Mouse (Mus musculus) midbrain, embryonic 16.5 days (tissue): ENCODE data around the gene Blmh. TPM values are rescaled to one million over a fixed set of nuclear protein-coding genes. Genes with fewer than 3 reads are reported as not detected.

Source experiments
- ATAC-seq: fragments of 200-750 bp; cut with Nextera tagmentation; 2 replicates; pipeline ENCODE4 v1.8.0; 2017; ENCODE audit warnings: moderate TSS enrichment
- H3K27ac ChIP-seq: fragments of 300-500 bp; sonication (generic); 2 replicates; pipeline ENCODE4 v1.5.1; 2014; ENCODE audit warnings: mild to moderate bottlenecking, low read length, mixed read lengths
- H3K27me3 ChIP-seq: fragments of 300-500 bp; sonication (generic); 2 replicates; pipeline ENCODE4 v1.6.1; 2014; ENCODE audit warnings: low read depth, low read length, mixed read lengths; ENCODE audit not compliant: control insufficient read depth, insufficient read depth
- H3K36me3 ChIP-seq: fragments of 300-500 bp; sonication (generic); 2 replicates; pipeline ENCODE4 v1.6.1; 2014; ENCODE audit warnings: mild to moderate bottlenecking, low read length, moderate library complexity, mixed read lengths; ENCODE audit not compliant: control insufficient read depth, insufficient read depth
- H3K4me1 ChIP-seq: fragments of 300-500 bp; sonication (generic); 2 replicates; pipeline ENCODE4 v1.6.1; 2014; ENCODE audit warnings: mild to moderate bottlenecking, low read length, mixed read lengths; ENCODE audit not compliant: control insufficient read depth, insufficient read depth
- H3K4me2 ChIP-seq: fragments of 300-500 bp; sonication (generic); 2 replicates; pipeline ENCODE4 v1.6.1; 2014; ENCODE audit warnings: mild to moderate bottlenecking, low read length, mixed read lengths
- H3K4me3 ChIP-seq: fragments of 300-500 bp; sonication (generic); 2 replicates; pipeline ENCODE4 v1.5.1; 2014; ENCODE audit warnings: low read depth, mild to moderate bottlenecking, low read length, moderate library complexity, mixed read lengths
- H3K9ac ChIP-seq: fragments of 300-500 bp; sonication (generic); 2 replicates; pipeline ENCODE4 v1.6.1; 2014; ENCODE audit warnings: low read depth, low read length, mixed read lengths
- H3K9me3 ChIP-seq: fragments of 300-500 bp; sonication (generic); replicated peaks from 2 replicates; pipeline ENCODE4 v1.6.1; 2014; ENCODE audit warnings: mild to moderate bottlenecking, low read length, mixed read lengths; ENCODE audit not compliant: control insufficient read depth, poor library complexity, severe bottlenecking
- WGBS: fragments of 180-500 bp; shearing (Covaris S2); extraction: QIAGEN DNeasy Blood & Tissue Kit; methylation state at CpG from one replicate; pipeline ENCODE4 v1.1.7; 2014; 5-methylcytosine and 5-hydroxymethylcytosine counted together
- polyA plus RNA-seq: library from polyadenylated mRNA; unstranded; fragments of >200 nt; fragmentation: Nextera tagmentation; extraction: Ambion mirVana; gene quantifications from 2 replicates; pipeline ENCODE4 v1.2.1, GENCODE M21; 2015

Blmh gene
- polyA plus RNA-seq, 1 experiment from 2014 or later: 139 TPM

GRCm38 (mm10) chr11:77002361-77002760 is 77.8 kb downstream of the Blmh start:
- Histone ChIP-seq H3K27me3 (peaks cover 33% of the 10 kb centered on the region), H3K4me3 (no peak overlapping the region), H3K4me1 (peaks cover 14% of the 10 kb centered on the region), H3K9me3 (no peaks in the 10 kb centered on the region), H3K36me3 (no peaks in the 10 kb centered on the region), H3K27ac (no peak overlapping the region), H3K9ac (no peak overlapping the region), H3K4me2 (no peak overlapping the region)
- 80% methylated on average over 1 of the region's 1 CpGs for WGBS
- no peak for ATAC-seq

DNA sequence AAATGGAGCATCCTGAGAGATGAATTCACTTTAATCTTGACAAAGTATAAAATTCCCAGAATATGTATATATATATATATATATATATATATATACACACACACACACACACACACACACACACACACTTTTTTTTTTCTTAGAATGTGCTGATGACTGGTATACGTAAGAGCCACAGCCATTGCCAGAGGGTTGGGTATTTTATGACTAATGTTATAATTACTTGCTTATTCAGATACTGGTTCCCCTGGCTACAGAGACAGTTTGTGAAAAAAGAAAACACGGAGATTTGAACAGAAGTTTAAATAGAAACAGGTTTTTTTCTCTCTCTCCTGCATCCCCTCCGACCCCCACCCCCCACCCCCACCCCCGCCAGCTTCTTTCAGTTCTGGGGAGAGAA is 81.3 kb downstream of the Blmh start:
- no peaks in the 10 kb centered on the region for H3K9me3 ChIP-seq
- H3K36me3 ChIP-seq: no peaks in the 10 kb centered on the region
- ATAC-seq: no peak
- peaks cover 8% of the 10 kb centered on the region for H3K27me3 ChIP-seq
- H3K4me1 ChIP-seq: no peaks in the 10 kb centered on the region
- no peak overlapping the region for H3K9ac ChIP-seq
- H3K4me2 ChIP-seq: no peak overlapping the region
- H3K4me3 ChIP-seq: no peak overlapping the region
- H3K27ac ChIP-seq: no peak overlapping the region
- WGBS: 76% methylated on average over 4 of the region's 4 CpGs

DNA sequence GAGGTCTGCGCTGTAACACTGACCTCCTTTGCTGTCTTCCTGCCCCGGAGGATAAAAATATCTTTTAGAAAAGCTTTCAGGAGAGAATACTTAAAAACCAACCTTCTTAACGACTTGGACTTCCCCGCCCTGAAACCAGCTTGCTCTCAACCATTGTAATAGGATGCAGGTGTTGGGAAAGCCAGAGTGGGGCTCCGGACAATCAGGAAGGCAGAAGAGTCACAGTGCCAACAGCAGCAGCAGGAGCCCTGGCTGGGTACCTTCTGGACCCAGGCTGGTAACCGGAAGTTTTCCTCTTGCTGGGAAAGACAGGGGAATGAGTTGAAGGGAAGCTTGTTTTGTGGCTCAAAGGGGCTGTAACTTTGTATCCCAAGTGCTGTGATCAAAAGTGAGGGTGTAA is 82.0 kb downstream of the Blmh start:
- H3K9ac ChIP-seq: 0 out of 2 replicates have a peak overlapping the region, but pooled peaks have one; percentile 6
- ATAC-seq: no peak
- no peaks in the 10 kb centered on the region for H3K9me3 ChIP-seq
- H3K4me3 ChIP-seq: no peak overlapping the region
- H3K27ac ChIP-seq: no peak overlapping the region
- no peaks in the 10 kb centered on the region for H3K36me3 ChIP-seq
- H3K4me1 ChIP-seq: no peaks in the 10 kb centered on the region
- 0 out of 2 replicates have a peak, but pooled peaks cover under 1% of the 10 kb centered on the region for H3K27me3 ChIP-seq
- no peak overlapping the region for H3K4me2 ChIP-seq
- WGBS: 60% methylated on average over 6 of the region's 6 CpGs

DNA sequence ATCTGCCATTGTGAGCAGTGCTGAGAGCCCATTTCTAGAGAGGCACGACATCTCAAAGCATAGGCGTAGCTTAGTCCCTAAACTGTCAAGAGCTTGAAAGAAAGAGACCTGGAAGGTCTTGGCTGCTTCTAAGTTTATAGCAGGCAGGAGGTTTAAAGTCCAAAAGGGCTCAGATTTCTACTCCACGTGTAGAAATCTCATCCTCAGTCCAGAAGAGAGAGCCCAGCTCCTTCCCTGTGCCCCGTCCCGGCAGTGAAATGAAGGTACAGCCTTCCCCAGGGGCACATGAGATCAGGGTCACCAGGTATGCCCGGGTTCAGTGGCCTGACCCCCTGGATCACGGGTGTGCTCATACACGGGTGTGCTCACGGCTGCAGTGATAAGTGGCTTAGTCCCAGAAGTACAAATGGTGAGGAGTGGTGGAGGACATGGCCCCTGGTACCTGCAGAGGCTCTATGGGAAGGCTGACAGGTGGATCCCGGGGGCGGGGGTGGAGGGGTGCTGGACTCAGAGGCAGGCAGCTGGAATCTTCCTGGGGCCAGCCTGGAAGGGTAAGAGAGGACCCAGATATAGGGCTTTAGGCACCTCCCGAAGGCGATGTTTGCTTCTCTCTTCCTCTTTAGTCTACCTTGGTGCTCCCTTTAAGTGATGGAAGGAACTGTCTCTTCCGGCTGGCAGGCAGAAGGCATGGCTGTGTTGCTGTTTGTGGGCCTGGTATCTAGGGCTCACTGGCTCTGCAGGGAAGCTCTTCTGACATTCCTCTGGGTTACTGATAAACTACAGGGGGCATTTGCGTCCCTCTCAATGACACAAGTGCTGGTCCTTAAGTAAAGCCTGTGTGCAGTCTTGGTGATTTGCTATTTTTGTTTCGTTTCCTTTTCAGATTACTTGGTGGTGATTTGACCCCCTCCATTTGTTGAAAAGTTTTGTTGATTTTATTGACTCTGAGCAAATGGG is 84.7 kb downstream of the Blmh start:
- no peak overlapping the region for H3K4me3 ChIP-seq
- H3K27ac ChIP-seq: no peak overlapping the region
- H3K36me3 ChIP-seq: no peaks in the 10 kb centered on the region
- no peaks in the 10 kb centered on the region for H3K9me3 ChIP-seq
- WGBS: 80% methylated on average over 16 of the region's 16 CpGs
- no peak overlapping the region for H3K9ac ChIP-seq
- H3K4me2 ChIP-seq: no peak overlapping the region
- H3K27me3 ChIP-seq: no peaks in the 10 kb centered on the region
- no peaks in the 10 kb centered on the region for H3K4me1 ChIP-seq
- ATAC-seq: no peak

DNA sequence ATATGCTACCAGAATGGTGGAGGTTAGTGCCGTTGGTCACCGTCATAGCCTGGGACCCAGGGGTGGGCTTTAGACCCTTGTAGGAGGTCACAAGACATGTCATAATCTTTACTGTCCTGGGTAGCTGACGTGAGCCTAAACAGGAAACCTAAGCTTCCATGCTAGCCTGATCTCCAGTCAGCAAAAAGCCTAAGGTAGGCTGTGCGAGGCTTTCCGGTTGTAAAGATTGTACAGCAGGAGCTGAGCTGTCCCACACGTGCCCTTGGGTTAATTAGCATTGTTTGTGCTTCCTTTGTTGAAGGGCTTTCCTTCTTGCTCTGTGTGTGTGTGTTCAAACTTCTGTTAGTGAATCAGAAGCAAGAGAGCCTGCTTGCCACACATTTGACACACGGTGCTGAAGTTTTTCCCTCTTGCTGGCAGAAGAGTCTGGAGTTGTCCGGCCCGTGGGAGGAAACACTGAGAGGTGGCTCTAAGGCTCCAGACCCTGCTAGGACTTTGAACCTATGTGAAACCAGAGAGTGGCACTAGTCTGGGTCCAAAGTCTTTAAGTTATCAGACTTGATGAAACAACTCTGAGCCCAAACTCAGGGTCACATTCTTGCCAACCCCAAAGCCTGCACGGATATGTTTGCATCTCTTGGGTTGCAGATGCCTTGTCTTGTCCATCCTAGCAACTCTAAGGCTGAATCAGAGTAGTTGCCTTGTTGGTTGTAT is 86.3 kb downstream of the Blmh start:
- WGBS: 83% methylated on average over 10 of the region's 10 CpGs
- Histone ChIP-seq H3K9me3 (no peaks in the 10 kb centered on the region), H3K9ac (no peak overlapping the region), H3K27me3 (no peaks in the 10 kb centered on the region), H3K4me2 (no peak overlapping the region), H3K27ac (no peak overlapping the region), H3K4me1 (no peaks in the 10 kb centered on the region), H3K36me3 (no peaks in the 10 kb centered on the region), H3K4me3 (no peak overlapping the region)
- ATAC-seq: no peak

DNA sequence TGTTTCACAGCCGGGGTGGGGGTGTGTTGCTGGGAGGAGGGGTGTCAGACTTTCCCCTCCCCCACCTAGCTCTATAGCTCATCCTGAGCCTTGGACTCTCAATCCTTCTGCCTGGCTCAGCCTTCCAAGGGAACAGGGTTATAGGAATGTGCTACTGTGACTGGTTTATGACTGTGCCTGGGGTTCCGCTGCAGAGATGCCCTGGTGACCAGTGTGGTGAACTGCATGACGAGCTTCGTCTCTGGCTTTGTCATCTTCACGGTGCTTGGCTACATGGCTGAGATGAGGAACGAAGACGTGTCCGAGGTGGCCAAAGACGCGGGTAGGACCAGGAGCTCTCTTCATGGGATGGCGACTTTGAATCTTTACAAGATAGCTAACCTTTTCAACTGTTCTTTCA is 93.4 kb downstream of the Blmh start:
- H3K36me3 ChIP-seq: no peaks in the 10 kb centered on the region
- no peaks in the 10 kb centered on the region for H3K27me3 ChIP-seq
- no peak overlapping the region for H3K4me2 ChIP-seq
- no peak overlapping the region for H3K27ac ChIP-seq
- H3K4me1 ChIP-seq: no peaks in the 10 kb centered on the region
- no peaks in the 10 kb centered on the region for H3K9me3 ChIP-seq
- ATAC-seq: no peak
- WGBS: 82% methylated on average over 11 of the region's 11 CpGs
- no peak overlapping the region for H3K9ac ChIP-seq
- no peak overlapping the region for H3K4me3 ChIP-seq

GRCm38 (mm10) chr11:77019539-77019938 is 94.9 kb downstream of the Blmh start:
- no peak overlapping the region for H3K4me2 ChIP-seq
- no peak overlapping the region for H3K4me3 ChIP-seq
- no peaks in the 10 kb centered on the region for H3K27me3 ChIP-seq
- ATAC-seq: no peak
- H3K27ac ChIP-seq: no peak overlapping the region
- H3K4me1 ChIP-seq: no peaks in the 10 kb centered on the region
- no peak overlapping the region for H3K9ac ChIP-seq
- H3K9me3 ChIP-seq: no peaks in the 10 kb centered on the region
- no peaks in the 10 kb centered on the region for H3K36me3 ChIP-seq
- 83% methylated on average over 8 of the region's 8 CpGs for WGBS

DNA sequence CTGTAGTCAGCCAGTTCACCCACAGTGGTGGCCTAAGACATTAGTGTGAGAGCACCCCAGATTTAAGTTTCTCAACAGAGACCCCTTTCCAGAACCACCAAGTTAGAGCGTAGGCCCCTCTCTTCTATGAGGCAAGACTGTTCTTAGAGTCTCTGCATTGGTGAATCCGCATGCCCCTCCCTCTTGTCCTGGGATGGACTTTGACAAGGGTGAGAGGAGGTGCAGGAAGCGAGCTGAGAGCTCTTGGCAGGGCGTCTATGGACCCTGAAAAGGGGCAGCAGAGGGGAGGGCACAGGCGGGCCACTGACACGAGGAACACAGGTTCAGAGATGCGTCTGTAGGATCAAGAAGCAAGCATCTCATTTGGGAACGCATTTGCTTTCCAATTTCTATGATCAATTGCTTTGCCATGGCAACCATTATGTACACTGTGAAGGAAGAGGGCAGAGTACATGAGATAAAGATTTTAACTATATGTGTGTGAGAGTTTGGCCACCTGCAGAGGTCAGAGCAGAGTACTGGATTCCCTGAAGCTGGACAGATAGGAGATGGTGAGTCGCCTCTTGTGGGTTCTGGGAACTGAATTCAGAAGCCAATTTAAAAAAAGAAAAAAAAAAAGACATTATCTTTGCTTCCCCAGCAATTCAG is 97.3 kb downstream of the Blmh start:
- no peaks in the 10 kb centered on the region for H3K4me1 ChIP-seq
- H3K9ac ChIP-seq: no peak overlapping the region
- no peaks in the 10 kb centered on the region for H3K36me3 ChIP-seq
- WGBS: 68% methylated on average over 9 of the region's 9 CpGs
- H3K4me3 ChIP-seq: no peak overlapping the region
- H3K27me3 ChIP-seq: no peaks in the 10 kb centered on the region
- no peaks in the 10 kb centered on the region for H3K9me3 ChIP-seq
- no peak overlapping the region for H3K4me2 ChIP-seq
- no peak overlapping the region for H3K27ac ChIP-seq
- no peak for ATAC-seq
